Mouse (Mus musculus) embryonic stem cell, embryonic (primary cell): ENCODE measurements at regions not wholly inside any gene's neighbourhood (a gene's known extent, or its start where the extent isn't known, plus 50 kb on each side); places are given as distances from the start of the nearest gene placed in this dataset.
"Not testable (repeated sequence)": the region's sequence is repeated elsewhere in the genome, so short reads cannot be mapped to it uniquely, and the experiment has no call there.

Experiments used
- CTCF ChIA-PET, 4 experiments: fragments of 300-600 bp in 2 of 4; fragments of 350-600 bp in 2 of 4; sonication (Branson Sonifier 250); formaldehyde crosslinking; loops; one replicate each; lab custom pipeline; 2022; ENCODE audit warnings: inconsistent platforms in 2 of 4; lab: Charles Lee
- POLR2A ChIA-PET, 4 experiments: fragments of 300-600 bp in 2 of 4; fragments of 350-600 bp in 2 of 4; sonication (Branson Sonifier 250); formaldehyde crosslinking; loops; one replicate each; lab custom pipeline; 2022; ENCODE audit warnings: antibody characterized with exemption in 4 of 4, inconsistent platforms in 1 of 4; lab: Charles Lee

DNA sequence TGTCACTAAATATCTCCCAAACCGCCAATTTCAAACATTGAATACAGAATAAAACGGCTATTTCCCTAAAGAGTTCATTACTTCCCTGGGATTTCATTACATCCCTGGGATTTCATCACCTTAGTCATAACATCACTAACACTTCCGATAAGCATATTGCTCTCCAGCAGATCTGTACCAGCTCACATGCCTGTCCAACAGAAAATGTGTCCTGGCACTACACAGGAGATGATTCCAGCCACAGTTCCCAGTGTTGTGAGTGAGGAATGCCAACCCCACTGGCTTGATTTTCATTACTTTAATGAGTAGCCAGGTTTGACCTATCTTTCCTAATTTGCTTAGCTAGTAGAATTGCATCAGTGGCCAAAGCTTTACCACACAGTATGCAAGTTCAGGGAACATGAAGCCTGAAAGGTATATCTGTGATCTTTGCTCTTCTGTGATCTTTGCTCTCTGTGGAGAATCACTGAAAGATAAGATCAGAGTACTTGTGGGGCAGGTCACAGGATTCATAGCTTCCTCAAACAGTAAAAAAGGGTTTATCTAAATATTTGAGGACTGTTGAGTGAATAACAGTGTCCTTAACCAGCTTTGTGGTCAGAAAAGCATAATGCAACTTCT lies 1115.5 kb upstream of the 1700009N14Rik start:
- ChIA-PET POLR2A (no interaction called here), CTCF (no interaction called here)

DNA sequence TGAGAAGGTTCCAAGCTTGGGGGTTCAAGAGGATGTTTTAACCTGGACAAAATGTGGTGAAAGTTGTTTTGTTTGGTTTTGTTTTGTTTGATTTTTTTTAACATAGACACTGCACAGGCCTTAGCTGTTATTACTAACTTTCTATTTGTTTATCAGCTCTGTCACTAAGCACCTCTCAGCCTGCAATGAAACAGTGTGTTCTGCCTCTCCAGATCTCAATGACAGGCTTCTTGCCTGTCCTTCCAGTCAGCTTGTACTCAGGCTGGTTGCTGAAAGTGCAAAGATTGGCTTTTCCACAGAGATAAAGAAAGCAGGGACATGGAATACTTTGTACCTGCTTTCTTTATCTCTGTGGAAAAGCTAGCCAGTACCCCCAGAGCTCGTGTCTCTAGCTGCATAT lies 1114.9 kb upstream of the 1700009N14Rik start:
- ChIA-PET POLR2A (no interaction called here), CTCF (no interaction called here)

DNA sequence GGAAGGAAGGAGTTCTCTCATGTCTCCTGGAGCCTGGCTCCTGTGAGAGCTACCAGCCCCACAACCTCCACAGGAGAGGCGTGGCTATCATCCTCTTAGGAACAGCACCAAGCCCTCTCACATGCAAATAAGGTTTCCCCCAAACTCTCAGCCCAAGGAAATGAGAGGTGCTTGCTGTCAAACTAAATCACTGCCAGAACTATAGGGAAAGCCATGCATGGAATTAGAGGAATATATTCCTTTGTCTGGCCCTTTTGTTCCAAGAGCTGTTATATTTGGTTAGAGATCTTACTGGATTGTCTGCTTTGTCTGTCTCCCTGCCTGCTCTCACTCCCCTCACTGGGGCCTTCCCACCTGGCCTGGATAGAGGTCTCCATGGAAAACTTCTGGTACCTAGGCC lies 1079.0 kb upstream of the 1700009N14Rik start:
- ChIA-PET POLR2A (no interaction called here), CTCF (no interaction called here)

DNA sequence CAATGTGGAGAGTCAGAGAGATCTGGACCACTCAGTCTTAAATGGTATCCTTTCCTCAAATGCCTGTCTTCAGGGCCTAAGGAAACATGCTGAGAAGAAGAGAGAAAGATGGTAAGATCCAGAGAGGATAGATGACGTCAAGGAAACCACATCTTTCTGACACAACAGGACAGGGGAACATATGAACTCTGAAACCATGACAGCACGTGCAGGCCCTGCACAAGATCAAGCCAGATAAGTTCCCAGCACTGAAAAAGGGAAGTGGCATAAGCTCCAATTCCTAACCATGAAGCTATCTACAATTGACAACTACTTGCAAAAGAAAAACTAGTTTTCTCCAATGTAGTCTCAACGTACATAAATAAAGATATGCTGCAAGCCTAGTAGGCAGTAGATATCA lies 1068.2 kb upstream of the 1700009N14Rik start:
- ChIA-PET POLR2A (no interaction called here), CTCF (no interaction called here)

DNA sequence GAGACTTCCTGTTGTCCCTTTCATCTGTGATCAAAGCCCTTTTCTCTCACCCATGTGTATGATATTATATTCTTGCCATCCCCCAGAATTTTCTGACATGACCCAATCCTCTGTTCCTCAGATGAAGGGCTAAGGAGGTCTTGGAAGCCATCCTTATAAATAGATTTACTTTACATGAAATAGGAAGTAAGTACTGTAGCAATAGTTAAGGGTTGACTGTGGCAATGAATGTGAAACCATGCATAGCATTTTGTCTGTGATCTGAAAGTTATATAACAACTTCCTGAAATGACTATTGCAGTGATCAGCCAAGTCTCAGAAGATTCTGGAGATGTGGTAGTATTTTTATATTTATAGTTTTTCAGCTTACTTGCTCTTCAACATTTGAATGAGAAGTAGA lies 1053.5 kb upstream of the 1700009N14Rik start:
- CTCF ChIA-PET = no interaction called here

DNA sequence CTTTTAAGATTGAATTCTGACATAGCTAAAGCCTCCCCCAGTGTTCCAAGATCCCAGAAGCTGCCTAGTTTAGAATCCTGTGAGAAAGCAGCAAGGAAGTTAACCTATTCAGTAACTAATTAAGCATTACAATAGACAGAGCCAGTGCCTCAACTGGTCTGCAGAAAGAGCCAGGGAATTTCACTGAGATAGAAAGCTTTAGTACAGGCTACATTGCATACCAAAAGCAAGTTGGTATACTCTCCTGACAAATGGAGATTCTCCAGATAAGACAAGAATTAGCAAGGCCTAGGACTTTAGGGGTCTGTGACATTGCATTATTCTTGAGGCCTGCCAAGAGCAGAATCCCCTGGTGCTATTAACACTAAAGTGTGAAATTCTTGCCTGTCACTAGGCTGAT lies 1014.8 kb upstream of the 1700009N14Rik start:
- CTCF ChIA-PET, POLR2A ChIA-PET: not testable (repeated sequence)

More for the DNA sequence above, 1053.5 kb upstream of the 1700009N14Rik start:
- POLR2A ChIA-PET = no interaction called here

DNA sequence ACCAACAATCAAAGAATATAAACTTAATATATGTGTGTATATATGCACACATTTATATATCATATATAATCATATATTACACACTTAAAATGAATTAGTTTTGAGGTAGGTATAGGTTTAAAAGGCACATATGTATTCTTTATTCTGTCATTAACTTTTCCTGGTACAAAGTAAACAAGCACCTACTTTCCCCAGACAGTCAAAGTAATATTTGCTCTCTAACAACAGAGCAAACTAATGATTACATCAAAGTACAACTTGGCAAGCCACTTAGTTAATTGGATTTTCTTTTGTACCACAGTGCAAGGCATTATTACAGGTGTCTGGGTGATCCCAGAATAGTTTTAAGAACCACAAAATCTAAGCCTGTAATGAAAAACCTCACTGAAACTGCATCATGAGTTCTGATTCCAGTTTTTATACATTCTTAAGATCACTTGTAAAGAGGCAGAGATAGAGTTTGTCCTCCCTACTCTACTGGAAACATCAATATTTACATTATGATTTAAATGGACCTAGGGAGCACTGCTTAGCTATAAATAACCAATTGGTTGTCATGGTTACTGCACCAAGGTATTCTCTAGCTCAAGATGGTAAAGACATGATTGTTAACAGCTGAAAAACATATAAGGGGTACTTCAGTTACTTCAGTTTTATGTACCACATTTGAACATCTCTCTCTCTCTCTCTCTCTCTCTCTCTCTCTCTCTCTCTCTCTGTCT lies 988.5 kb upstream of the 1700009N14Rik start:
- ChIA-PET POLR2A (no interaction called here), CTCF (no interaction called here)

DNA sequence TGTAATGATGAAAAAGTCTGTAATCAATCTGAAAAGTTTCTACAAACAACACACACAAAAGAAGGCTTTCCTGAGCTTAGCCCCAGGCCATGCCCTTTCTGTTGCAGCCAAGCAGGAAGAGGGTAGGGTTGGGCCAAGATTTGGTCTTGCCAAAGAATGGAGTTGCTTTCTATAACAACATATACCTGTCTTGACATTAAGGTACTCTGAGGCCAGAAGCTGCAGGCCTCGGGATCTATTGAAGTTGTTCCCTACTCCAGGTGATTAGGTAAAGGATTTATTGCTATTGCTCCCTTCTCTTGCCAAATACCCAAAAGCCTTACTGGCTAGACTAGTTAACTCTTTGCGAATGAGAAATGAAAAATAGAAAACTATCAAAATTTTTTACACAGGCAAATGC lies 951.8 kb upstream of the 1700009N14Rik start:
- POLR2A ChIA-PET = no interaction called here
- CTCF ChIA-PET = no interaction called here

DNA sequence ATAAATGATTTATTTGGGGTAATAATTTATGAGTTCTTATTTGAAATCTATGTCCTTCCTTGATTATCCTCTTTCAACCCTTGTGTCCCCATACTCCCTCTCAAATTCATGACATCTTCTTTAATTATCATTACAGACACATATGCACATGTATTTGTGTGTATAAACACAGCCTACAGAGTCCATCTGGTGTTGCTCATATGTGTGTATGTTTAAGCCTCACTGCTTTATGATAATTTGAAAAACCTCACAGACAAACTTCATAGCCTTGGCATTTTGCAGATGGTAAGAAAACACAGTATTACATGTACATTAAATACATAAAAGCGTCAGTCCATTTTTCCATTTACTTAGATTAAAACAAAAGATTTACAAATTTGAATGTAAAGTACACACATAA lies 944.2 kb upstream of the 1700009N14Rik start:
- ChIA-PET CTCF (no interaction called here), POLR2A (no interaction called here)

DNA sequence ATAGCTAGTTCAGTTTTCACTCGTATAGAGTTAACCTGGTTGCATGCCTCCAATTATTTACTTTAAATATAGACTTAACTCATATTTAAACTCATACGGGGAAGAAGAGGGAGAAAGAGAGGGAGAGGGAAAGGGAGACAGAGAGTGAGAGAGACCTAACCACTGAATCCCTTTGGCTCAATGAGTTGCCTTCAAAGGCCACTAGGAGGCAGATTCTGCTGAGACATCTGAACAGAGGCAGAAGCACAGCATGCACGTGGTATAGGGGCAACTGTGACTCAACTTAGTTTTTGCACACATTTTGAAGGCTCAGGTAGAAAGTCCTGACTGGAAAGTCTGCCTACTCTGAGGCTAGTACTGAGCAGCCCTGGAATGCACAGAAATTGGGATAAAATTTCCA lies 942.9 kb upstream of the 1700009N14Rik start:
- CTCF ChIA-PET = no interaction called here
- POLR2A ChIA-PET = no interaction called here

DNA sequence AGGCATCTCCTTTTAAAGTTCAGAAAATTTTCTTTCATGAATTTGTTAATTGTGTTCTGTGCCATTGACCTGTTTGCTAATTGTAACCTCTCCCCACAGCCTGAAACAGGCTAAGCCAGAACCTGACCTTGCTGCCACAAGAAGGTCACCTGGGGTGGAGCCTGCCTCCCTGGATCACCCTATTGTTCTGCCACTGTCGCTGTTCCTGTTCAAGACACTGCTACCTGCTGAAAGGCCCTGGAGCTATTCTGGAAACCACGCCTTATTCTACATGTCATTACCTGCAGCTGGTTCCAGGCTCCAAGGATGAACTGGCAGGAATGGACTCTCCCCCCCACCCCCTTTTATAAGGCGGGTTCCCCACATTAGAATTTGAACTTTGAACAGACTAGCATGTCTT lies 931.0 kb upstream of the 1700009N14Rik start:
- ChIA-PET CTCF (no interaction called here), POLR2A (interaction anchor here in 1 of 4 experiments (0.6 kb wide), 1 partner anchor 15 kb away, joined by 3 read pairs; no protein-coding TSS in a partner anchor)
